Mouse (Mus musculus) adipocyte (in vitro differentiated cells): ENCODE data around the gene Krt18.
"Not testable (repeated sequence)": the region's sequence is repeated elsewhere in the genome, so short reads cannot be mapped to it uniquely, and the experiment has no call there.

Experiments
- DNase-seq: peaks from one replicate; pipeline ENCODE4 v3.0.0-alpha.2; 2016; ENCODE audit warnings: low spot score

Krt18 gene

GRCm38 (mm10) chr15:102028040-102028439, at the start of gene Krt18:
TSS of gene Krt18 (plus strand) at chr15:102028180.
- no peak for DNase-seq

GRCm38 (mm10) chr15:101980849-101981248, 47.1 kb upstream of the Krt18 start:
- no peak for DNase-seq

DNA sequence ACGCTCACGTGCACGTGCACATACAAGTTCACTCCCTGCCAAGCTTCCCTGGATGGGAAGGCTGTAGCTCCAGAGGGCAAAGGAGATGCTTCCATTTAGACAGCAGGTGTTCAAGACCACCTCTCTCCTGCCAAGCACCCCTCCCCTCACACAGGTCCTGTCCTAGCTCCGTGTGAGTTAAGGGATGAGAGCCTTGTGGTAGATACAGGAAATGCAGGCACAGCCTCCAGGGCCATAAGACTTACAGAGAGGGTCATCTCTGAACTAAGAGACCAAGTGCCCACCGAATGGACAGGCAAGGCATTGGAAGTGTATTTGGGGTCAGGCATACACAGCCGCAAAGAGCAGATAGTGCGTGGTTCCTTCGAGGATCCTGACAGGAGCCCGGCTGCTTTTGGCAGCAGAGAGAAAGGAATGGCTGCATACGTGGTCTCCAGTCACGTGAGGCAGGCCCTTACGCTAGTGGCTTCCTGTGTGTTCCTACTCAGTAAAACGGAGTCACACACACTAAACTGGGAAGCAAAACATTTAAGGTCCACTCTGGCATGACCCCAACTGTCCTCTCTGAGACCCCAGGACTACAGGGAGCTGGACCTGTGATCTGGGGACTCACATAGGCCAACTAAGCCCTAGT, 44.5 kb upstream of the Krt18 start:
- no peak for DNase-seq

- DNase-seq, result peak; percentile 100
These were observed 43.9 kb upstream of the Krt18 start for GRCm38 (mm10) chr15:101983949-101984601.

DNA sequence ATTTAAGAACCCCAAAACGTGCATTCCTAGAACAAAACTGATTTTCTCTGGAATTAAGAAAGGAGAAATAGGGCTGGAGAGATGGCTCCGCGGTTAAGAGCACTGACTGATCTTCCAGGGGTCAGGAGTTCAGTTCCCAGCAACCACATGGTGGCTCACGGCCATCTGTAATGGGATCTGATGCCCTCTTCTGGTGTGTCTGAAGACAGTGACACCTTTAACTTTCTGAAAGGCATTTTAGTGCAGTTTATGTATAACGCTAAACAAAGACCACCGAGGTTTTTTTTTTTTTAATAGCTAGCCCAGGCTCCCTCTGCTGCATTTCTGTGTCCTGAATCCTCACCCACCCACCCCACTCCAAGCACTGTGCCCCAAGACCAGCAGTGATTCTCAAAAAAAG, 43.2 kb upstream of the Krt18 start:
- no peak for DNase-seq

GRCm38 (mm10) chr15:101988119-101988518, 39.9 kb upstream of the Krt18 start:
- DNase-seq, result peak; percentile 96

- no peak for DNase-seq
These were observed 39.3 kb upstream of the Krt18 start for GRCm38 (mm10) chr15:101988714-101989113.

DNA sequence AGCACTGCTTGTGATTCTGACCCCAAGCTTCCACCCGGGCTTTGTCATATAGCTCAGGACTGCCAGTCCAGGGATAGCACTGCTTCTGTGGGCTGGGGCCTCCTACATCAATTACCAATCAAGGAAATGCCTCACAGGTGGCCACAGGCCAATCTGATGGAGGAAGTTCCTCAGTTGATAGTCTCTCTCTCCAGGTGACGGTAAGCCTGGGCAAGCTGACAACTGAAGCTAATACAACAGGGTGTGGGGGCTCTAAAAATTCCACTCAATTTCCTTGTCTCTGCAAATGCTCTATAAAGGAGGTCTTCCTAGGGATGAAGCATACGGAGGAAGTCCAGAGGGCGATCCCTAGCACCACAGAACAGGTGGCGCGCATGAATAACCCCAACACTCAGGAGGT, 37.0 kb upstream of the Krt18 start:
- no peak for DNase-seq

- no peak for DNase-seq
These were observed 33.6 kb upstream of the Krt18 start for GRCm38 (mm10) chr15:101994365-101994764.

DNA sequence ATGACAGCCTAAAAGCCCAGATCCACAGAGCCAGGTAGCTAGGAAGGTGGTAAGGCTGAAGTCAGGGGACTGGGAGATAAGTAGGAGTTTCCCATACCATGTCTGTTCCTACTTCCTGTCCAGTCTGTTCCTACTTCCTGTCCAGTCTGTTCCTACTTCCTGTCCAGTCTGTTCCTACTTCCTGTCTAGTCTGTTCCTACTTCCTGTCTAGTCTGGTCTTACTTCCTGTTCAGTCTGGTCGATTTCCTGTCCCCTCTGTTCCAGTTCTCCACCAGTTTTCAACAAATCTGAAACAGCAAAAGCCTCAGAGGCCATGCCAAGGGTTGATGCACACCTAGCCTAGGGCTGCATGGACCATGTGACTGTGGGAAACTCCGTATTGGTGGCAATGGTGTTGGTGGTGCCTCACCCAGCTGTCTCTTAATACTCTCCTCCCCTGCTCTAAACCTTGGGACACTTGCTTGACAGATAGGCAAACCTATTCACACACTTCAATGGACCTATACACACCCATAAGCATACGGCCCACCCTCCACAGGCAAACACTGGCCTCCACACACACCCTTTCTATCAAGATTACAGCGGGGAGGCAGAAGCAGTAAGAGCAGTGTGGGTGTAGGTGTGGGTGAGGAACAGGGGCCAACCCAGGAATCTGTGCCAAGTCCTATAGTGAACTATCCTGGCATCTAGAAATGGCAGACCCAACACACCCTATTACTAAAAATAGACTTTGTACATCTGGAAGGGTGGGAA, 32.3 kb upstream of the Krt18 start:
- DNase-seq, result peak; percentile 96

GRCm38 (mm10) chr15:101996450-101997078, 31.4 kb upstream of the Krt18 start:
- DNase-seq, result not testable (repeated sequence)

- DNase-seq, result no peak
These were observed 28.8 kb upstream of the Krt18 start for GRCm38 (mm10) chr15:101999156-101999555.

GRCm38 (mm10) chr15:101999676-102000335, 28.2 kb upstream of the Krt18 start:
- DNase-seq, result no peak

DNA sequence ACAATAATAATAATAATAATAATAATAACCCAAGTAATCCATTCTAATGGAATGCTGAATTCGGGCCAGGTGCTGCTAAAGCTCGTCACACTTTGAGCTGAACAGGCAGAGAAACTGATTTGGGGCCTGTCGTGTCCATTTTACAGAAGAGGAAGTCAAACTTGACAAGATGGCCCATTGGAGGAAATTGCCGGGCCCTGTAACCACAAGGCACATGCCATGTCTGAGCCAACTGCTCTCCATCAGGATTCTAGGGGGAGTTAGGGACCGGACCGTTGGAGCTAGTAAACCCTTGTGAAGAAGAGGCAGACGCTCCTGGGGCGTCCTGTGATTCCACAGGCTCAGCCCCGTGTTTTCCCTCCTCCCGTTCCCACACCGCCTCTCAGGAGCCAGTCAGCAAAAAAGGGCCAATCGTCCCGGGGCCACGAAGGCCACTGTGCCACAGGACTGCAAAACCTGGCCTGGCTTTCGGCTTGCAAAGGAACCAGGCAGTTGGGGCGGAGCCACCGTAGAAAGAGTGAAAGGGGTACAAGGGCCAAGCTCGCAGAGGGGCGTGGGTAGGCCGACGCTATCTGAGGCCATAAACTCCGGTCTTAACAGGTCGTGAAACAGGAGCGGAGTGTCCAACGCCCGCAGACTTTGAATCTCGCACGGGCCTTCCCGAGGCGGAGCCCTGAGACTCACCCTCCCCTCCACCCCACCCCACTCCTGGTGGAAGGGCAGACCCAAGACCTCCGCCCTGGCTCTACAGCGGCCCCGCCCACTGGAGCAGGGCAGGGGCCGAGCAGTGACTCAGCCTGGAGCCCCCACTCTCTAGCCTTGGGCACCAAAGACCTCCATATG, 25.1 kb upstream of the Krt18 start:
- no peak for DNase-seq

DNA sequence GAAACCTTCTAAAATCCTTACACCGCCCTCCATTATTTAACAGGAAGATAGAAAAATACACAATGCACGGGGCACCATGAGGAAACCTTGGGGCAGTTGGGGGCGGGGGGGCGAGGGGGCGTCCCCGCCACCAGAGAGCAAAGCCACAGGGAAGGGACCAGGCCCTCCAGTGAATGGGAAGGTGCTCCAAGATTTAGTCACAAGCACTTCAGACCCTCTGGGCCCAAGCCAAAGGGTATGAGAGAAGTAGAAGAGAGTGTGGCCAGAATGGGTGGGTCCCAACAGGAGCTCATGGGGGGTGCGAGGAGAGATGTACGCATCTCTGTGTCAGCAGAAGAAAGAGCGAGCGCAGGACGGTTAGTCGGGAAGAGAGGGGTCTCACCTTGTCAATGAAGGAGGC, 24.5 kb upstream of the Krt18 start:
- DNase-seq, result no peak

DNA sequence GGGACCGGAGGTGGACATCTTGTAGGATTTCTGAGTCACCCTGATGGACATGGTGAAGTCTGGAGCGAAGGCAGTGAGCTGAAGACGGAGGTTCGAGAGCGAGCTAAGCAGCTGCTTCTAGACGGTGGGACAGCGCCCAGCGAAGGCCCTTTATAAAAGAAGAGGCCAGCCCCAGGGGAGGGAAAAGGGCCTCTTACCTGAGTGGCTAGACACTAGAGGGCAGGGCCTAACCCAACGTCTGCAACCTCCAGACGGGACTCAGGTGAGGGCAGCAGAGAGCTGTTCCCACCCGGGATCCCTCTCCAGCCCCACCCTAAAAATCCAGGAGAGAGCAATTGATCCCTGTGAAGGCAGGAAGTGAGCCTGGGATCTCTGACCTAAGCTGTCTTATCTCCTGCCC, 23.8 kb upstream of the Krt18 start, which contains the start of gene Krt8:
Gene Krt8 (minus strand): TSS at position 294 of the 400 bp plus-strand sequence.
- no peak for DNase-seq

- DNase-seq, result no peak
These were observed 22.7 kb upstream of the Krt18 start for GRCm38 (mm10) chr15:102005290-102005689.

DNA sequence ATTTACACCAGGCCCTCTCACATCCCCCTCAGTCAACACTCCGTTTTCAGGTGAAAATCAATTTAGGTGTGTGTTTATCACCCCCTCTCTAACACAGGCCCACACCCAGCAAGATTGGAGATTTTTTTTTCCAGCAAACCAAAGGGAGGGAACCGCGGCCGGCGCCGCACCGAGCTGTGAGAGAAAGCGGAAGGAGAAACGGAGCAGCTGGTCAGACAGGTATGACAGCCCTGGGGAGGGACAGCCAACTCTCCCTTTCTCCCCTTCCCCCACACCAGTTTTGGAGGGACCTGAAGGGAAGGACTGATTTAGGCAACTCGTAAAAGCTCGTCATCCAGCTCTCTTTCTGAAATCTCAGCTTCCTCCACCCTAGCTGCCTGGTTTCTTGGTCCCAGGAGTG, 21.7 kb upstream of the Krt18 start:
- no peak for DNase-seq

DNA sequence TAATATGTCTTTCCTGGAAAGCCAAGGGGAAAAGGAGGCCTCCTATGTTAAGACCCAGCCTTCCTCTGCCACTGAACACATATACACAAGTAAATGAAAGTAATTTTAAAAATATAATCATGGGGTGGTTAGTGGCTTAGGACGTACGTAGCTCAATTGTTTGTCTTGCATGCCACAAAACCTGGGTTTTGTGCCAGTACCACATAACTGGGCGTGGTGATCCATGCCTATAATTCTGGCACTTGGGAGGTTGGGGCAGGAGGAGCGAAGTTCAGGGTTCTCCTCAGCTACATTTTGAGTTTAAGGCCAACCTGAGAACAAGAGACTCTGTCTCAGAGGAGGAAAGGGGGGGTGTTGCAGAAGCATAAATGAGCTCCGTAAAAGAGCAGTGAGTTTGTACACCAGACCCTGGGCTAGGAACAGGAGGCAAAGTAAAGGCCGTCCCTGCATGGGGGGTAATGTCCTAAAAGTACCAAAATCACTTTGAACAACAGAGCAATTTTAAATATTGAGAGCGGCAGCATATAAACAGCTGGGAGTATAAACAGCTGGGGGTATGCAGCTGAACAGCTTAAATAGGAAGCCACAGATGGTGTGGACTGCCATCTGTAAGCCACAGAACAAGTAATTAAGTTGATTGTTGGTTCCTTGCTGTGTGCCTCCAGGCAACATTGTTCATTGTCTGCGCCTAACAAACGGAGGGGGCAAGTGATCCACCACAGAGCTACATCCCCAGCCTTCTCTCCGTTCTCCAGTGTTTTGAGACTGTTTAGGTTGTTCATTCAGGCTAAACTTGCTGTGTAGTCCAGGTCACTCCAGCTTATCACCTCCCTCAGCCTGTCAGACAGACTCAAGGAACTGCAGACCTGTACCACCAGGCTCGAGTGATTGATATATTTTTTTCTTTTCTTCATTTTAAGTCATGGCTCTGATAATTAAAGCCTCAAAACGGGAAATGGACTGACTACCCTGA, 20.6 kb upstream of the Krt18 start:
- DNase-seq, result peak; percentile 55
